Mouse (Mus musculus): Measurements from ENCODE around the gene Ces1g. TPM values are rescaled to one million over a fixed set of nuclear protein-coding genes. Genes with fewer than 3 reads are reported as not detected.

Ces1g gene
- 3.7 and 3.8 TPM in 2 replicates for polyA plus RNA-seq (2015; fragmentation: Nextera tagmentation; extraction: Ambion mirVana)

DNA sequence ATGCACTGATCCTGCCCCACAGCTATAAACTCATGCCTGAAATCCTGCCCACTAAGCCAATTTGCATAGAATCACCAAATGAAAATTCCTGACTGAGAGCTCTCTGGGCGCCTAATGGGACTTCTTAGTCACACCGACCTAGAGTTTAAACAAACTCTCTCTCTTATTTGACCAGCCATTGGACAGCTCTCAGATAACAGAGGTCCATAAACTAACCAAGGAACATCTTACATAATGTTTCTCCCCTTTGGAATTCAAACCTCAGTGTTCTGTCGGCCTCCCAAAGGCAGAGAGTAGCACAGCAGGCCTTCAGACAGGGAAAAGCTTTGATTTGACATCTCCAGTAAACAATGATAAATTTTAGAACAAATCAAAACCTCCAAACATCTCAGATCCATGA lies at the start of gene Ces1g:
Ces1g (minus strand) TSS at position 102 of the 400 bp plus-strand sequence.
- no peaks in the 10 kb centered on the region for H3K36me3 ChIP-seq (ENCODE audit: control insufficient read depth, insufficient read depth)
- H3K4me2 ChIP-seq (ENCODE audit: low read depth, low read length): no peak within 1 kb of the TSS
- H3K27ac ChIP-seq (ENCODE audit: low read length): no peak within 1 kb of the TSS
- no peak within 1 kb of the TSS for H3K4me3 ChIP-seq (ENCODE audit: low read depth, low read length)
- no peaks in the 10 kb centered on the region for H3K9me3 ChIP-seq (replicated peaks; ENCODE audit: control insufficient read depth, low read length)
- 24% methylated on average over 3 of the region's 3 CpGs for WGBS (ENCODE audit: insufficient replicate concordance)
- no peaks in the 10 kb centered on the region for H3K4me1 ChIP-seq (ENCODE audit: control insufficient read depth, low read depth, low read length)
- H3K27me3 ChIP-seq (ENCODE audit: control insufficient read depth, insufficient read depth, low read depth, low read length): no peaks in the 10 kb centered on the region
- no peak within 1 kb of the TSS for H3K9ac ChIP-seq (ENCODE audit: low read depth, low read length)
- peak; percentile 55; the same call in 1 of the 2 replicates for ATAC-seq (ENCODE audit: low read depth)

DNA sequence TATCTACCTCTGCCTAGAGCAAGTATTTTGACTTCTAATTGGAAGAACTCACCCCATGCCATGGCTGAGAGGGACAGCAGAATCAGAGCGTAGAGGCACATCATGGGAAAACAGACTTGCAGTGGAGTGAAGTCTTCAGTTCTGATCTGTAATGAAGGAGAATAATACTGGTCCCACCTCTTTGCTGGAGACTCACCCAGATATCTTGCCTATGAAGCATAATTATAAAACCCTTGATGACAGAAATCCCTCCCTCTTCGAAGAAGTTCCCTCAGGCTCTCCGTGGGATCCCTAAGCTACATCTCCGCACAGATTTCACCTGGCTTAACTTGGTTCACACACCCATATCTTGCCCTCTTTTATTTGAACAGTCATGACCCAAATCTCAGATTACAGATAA lies 42.5 kb upstream of the Ces1g start, which contains the start of gene Ces1h:
Ces1h (minus strand) TSS at position 101 of the 400 bp plus-strand sequence.
- Histone ChIP-seq H3K27me3 (ENCODE audit: control insufficient read depth, insufficient read depth, low read depth, low read length) (no peaks in the 10 kb centered on the region), H3K4me1 (ENCODE audit: control insufficient read depth, low read depth, low read length) (no peaks in the 10 kb centered on the region), H3K9me3 (replicated peaks; ENCODE audit: control insufficient read depth, low read length) (no peaks in the 10 kb centered on the region), H3K27ac (ENCODE audit: low read length) (no peak within 1 kb of the TSS), H3K4me3 (ENCODE audit: low read depth, low read length) (no peak within 1 kb of the TSS), H3K9ac (ENCODE audit: low read depth, low read length) (no peak within 1 kb of the TSS), H3K4me2 (ENCODE audit: low read depth, low read length) (no peak within 1 kb of the TSS), H3K36me3 (ENCODE audit: control insufficient read depth, insufficient read depth) (no peaks in the 10 kb centered on the region)
- ATAC-seq (ENCODE audit: low read depth): no peak
- WGBS (ENCODE audit: insufficient replicate concordance): 66% methylated on average over 4 of the region's 4 CpGs

GRCm38 (mm10) chr8:93369481-93369880 lies 32.4 kb upstream of the Ces1g start:
- H3K4me2 ChIP-seq (ENCODE audit: low read depth, low read length): no peak overlapping the region
- no peak overlapping the region for H3K9ac ChIP-seq (ENCODE audit: low read depth, low read length)
- no peaks in the 10 kb centered on the region for H3K4me1 ChIP-seq (ENCODE audit: control insufficient read depth, low read depth, low read length)
- H3K27me3 ChIP-seq (ENCODE audit: control insufficient read depth, insufficient read depth, low read depth, low read length): no peaks in the 10 kb centered on the region
- no peak for ATAC-seq (ENCODE audit: low read depth)
- no peak overlapping the region for H3K4me3 ChIP-seq (ENCODE audit: low read depth, low read length)
- WGBS (ENCODE audit: insufficient replicate concordance): 17% methylated on average over 2 of the region's 2 CpGs
- no peaks in the 10 kb centered on the region for H3K36me3 ChIP-seq (ENCODE audit: control insufficient read depth, insufficient read depth)
- H3K9me3 ChIP-seq (replicated peaks; ENCODE audit: control insufficient read depth, low read length): no peaks in the 10 kb centered on the region
- H3K27ac ChIP-seq (ENCODE audit: low read length): no peak overlapping the region

- Histone ChIP-seq H3K36me3 (ENCODE audit: control insufficient read depth, insufficient read depth) (no peaks in the 10 kb centered on the region), H3K27ac (ENCODE audit: low read length) (no peak overlapping the region), H3K4me3 (ENCODE audit: low read depth, low read length) (no peak overlapping the region), H3K9me3 (replicated peaks; ENCODE audit: control insufficient read depth, low read length) (no peaks in the 10 kb centered on the region), H3K4me2 (ENCODE audit: low read depth, low read length) (no peak overlapping the region), H3K9ac (ENCODE audit: low read depth, low read length) (no peak overlapping the region), H3K27me3 (ENCODE audit: control insufficient read depth, insufficient read depth, low read depth, low read length) (no peaks in the 10 kb centered on the region), H3K4me1 (ENCODE audit: control insufficient read depth, low read depth, low read length) (no peaks in the 10 kb centered on the region)
- no peak for ATAC-seq (ENCODE audit: low read depth)
Observed at GRCm38 (mm10) chr8:93360113-93360512, 23.0 kb upstream of the Ces1g start.

DNA sequence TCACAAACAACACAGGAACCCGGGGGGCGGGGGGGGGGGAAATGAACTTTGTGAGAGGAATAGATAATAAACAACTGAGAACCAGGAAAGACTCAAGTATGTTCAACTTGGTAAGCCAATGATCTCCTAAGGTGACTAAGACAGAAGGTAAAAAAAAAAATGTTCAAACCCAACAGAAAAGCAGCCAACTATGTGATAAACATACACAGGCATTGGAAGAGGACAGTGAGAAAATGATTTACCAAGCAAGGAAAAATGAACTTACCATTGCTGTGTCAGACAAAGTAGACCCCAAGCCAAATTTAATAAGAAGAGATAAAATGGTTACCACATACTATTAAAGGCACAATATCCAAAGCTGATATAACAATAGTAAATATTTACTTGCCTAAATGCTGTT lies 2.4 kb upstream of the Ces1g start:
- Histone ChIP-seq H3K4me1 (ENCODE audit: control insufficient read depth, low read depth, low read length) (no peaks in the 10 kb centered on the region), H3K27me3 (ENCODE audit: control insufficient read depth, insufficient read depth, low read depth, low read length) (no peaks in the 10 kb centered on the region), H3K9ac (ENCODE audit: low read depth, low read length) (no peak overlapping the region), H3K4me3 (ENCODE audit: low read depth, low read length) (no peak overlapping the region), H3K27ac (ENCODE audit: low read length) (no peak overlapping the region), H3K4me2 (ENCODE audit: low read depth, low read length) (no peak overlapping the region), H3K9me3 (replicated peaks; ENCODE audit: control insufficient read depth, low read length) (no peaks in the 10 kb centered on the region), H3K36me3 (ENCODE audit: control insufficient read depth, insufficient read depth) (no peaks in the 10 kb centered on the region)
- 56% methylated on average over 2 of the region's 2 CpGs for WGBS (ENCODE audit: insufficient replicate concordance)
- ATAC-seq (ENCODE audit: low read depth): no peak

- WGBS (ENCODE audit: insufficient replicate concordance): 61% methylated on average over 1 of the region's 1 CpGs
- H3K27ac ChIP-seq (ENCODE audit: low read length): peak overlapping the region; percentile 65
Observed at GRCm38 (mm10) chr8:93332703-93333102, 4.4 kb downstream of the Ces1g start.

GRCm38 (mm10) chr8:93331151-93331550 lies 6.0 kb downstream of the Ces1g start:
- WGBS (ENCODE audit: insufficient replicate concordance): 54% methylated on average over 2 of the region's 2 CpGs

More at GRCm38 (mm10) chr8:93332703-93333102, 4.4 kb downstream of the Ces1g start:
- Histone ChIP-seq H3K4me3 (ENCODE audit: low read depth, low read length) (no peak overlapping the region), H3K27me3 (ENCODE audit: control insufficient read depth, insufficient read depth, low read depth, low read length) (no peaks in the 10 kb centered on the region), H3K9ac (ENCODE audit: low read depth, low read length) (no peak overlapping the region), H3K4me1 (ENCODE audit: control insufficient read depth, low read depth, low read length) (no peaks in the 10 kb centered on the region), H3K36me3 (ENCODE audit: control insufficient read depth, insufficient read depth) (no peaks in the 10 kb centered on the region), H3K4me2 (ENCODE audit: low read depth, low read length) (no peak overlapping the region), H3K9me3 (replicated peaks; ENCODE audit: control insufficient read depth, low read length) (no peaks in the 10 kb centered on the region)
- ATAC-seq (ENCODE audit: low read depth): peak; percentile 82

GRCm38 (mm10) chr8:93325123-93325522 lies 12.0 kb downstream of the Ces1g start:
- peak; percentile 91 for ATAC-seq (ENCODE audit: low read depth)
- no peak overlapping the region for H3K27ac ChIP-seq (ENCODE audit: low read length)
- no peak overlapping the region for H3K4me2 ChIP-seq (ENCODE audit: low read depth, low read length)
- H3K4me3 ChIP-seq (ENCODE audit: low read depth, low read length): no peak overlapping the region
- H3K36me3 ChIP-seq (ENCODE audit: control insufficient read depth, insufficient read depth): no peaks in the 10 kb centered on the region
- WGBS (ENCODE audit: insufficient replicate concordance): 35% methylated on average over 2 of the region's 2 CpGs
- no peak overlapping the region for H3K9ac ChIP-seq (ENCODE audit: low read depth, low read length)
- H3K27me3 ChIP-seq (ENCODE audit: control insufficient read depth, insufficient read depth, low read depth, low read length): no peaks in the 10 kb centered on the region
- H3K9me3 ChIP-seq (replicated peaks; ENCODE audit: control insufficient read depth, low read length): no peaks in the 10 kb centered on the region
- H3K4me1 ChIP-seq (ENCODE audit: control insufficient read depth, low read depth, low read length): no peaks in the 10 kb centered on the region

More at GRCm38 (mm10) chr8:93331151-93331550, 6.0 kb downstream of the Ces1g start:
- H3K27ac ChIP-seq (ENCODE audit: low read length): no peak overlapping the region
- H3K4me1 ChIP-seq (ENCODE audit: control insufficient read depth, low read depth, low read length): no peaks in the 10 kb centered on the region
- H3K27me3 ChIP-seq (ENCODE audit: control insufficient read depth, insufficient read depth, low read depth, low read length): no peaks in the 10 kb centered on the region
- H3K4me2 ChIP-seq (ENCODE audit: low read depth, low read length): no peak overlapping the region
- no peaks in the 10 kb centered on the region for H3K9me3 ChIP-seq (replicated peaks; ENCODE audit: control insufficient read depth, low read length)
- H3K9ac ChIP-seq (ENCODE audit: low read depth, low read length): no peak overlapping the region
- no peaks in the 10 kb centered on the region for H3K36me3 ChIP-seq (ENCODE audit: control insufficient read depth, insufficient read depth)
- H3K4me3 ChIP-seq (ENCODE audit: low read depth, low read length): no peak overlapping the region
- no peak for ATAC-seq (ENCODE audit: low read depth)

DNA sequence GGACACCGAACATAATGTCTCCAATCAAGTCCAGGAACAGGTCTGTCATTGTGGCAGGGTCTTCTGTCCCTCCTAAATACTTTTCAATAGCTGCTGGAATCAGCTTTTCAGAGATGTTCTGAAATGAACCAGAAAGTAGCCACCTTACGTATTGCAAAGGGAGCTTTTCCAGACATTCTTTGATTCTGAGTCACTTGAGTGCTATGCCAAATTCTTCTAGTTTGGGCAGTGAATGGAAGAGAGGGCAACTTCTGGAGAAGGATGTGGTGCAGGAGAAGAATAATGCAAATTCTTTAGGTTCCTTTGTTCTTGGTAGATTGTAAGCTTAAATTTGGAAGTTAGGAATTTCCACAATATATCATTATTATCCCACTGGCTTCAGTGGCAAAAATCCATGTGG lies 20.1 kb downstream of the Ces1g start:
- H3K27me3 ChIP-seq (ENCODE audit: control insufficient read depth, insufficient read depth, low read depth, low read length): no peaks in the 10 kb centered on the region
- ATAC-seq (ENCODE audit: low read depth): no peak

More for the DNA sequence above, 20.1 kb downstream of the Ces1g start:
- Histone ChIP-seq H3K4me1 (ENCODE audit: control insufficient read depth, low read depth, low read length) (no peaks in the 10 kb centered on the region), H3K4me2 (ENCODE audit: low read depth, low read length) (no peak overlapping the region), H3K9me3 (replicated peaks; ENCODE audit: control insufficient read depth, low read length) (no peaks in the 10 kb centered on the region), H3K4me3 (ENCODE audit: low read depth, low read length) (no peak overlapping the region), H3K9ac (ENCODE audit: low read depth, low read length) (no peak overlapping the region), H3K27ac (ENCODE audit: low read length) (no peak overlapping the region), H3K36me3 (ENCODE audit: control insufficient read depth, insufficient read depth) (no peaks in the 10 kb centered on the region)
- 60% methylated on average over 2 of the region's 2 CpGs for WGBS (ENCODE audit: insufficient replicate concordance)
